Mouse (Mus musculus) kidney, embryonic 14.5 days (tissue): ENCODE results near the gene Emc3. TPM values are rescaled to one million over a fixed set of nuclear protein-coding genes. Genes with fewer than 3 reads are reported as not detected.
A peak's percentile ranks its signal among the peaks of the same experiment; 100 is the strongest.

ENCODE experiments used
- ATAC-seq: fragments of 200-750 bp; cut with Nextera tagmentation; 2 replicates; pipeline ENCODE4 v1.8.0; 2017; ENCODE audit warnings: moderate number of reproducible peaks, mild to moderate bottlenecking, moderate TSS enrichment, moderate library complexity; ENCODE audit not compliant: low FRiP score, low TSS enrichment
- H3K27ac ChIP-seq: fragments of 300-500 bp; sonication (generic); 2 replicates; pipeline ENCODE4 v1.5.1; 2014; ENCODE audit warnings: low read depth, mild to moderate bottlenecking, low read length, moderate library complexity, mixed read lengths
- H3K27me3 ChIP-seq: fragments of 300-500 bp; sonication (generic); 2 replicates; pipeline ENCODE4 v1.6.1; 2014; ENCODE audit warnings: mild to moderate bottlenecking, low read length; ENCODE audit not compliant: control insufficient read depth, insufficient read depth
- H3K36me3 ChIP-seq: fragments of 300-500 bp; sonication (generic); 2 replicates; pipeline ENCODE4 v1.6.1; 2014; ENCODE audit warnings: low read length, mixed read lengths; ENCODE audit not compliant: control insufficient read depth, insufficient read depth
- H3K4me1 ChIP-seq: fragments of 300-500 bp; sonication (generic); 2 replicates; pipeline ENCODE4 v1.6.1; 2014; ENCODE audit warnings: low read length, mixed read lengths; ENCODE audit not compliant: control insufficient read depth, insufficient read depth
- H3K4me2 ChIP-seq: fragments of 300-500 bp; sonication (generic); replicated peaks from 2 replicates; pipeline ENCODE4 v1.6.1; 2014; ENCODE audit warnings: low read depth, mild to moderate bottlenecking, low read length
- H3K4me3 ChIP-seq: fragments of 300-500 bp; sonication (generic); 2 replicates; pipeline ENCODE4 v1.5.1; 2014; ENCODE audit warnings: mild to moderate bottlenecking, low read length
- H3K9ac ChIP-seq: fragments of 300-500 bp; sonication (generic); 2 replicates; pipeline ENCODE4 v1.6.1; 2014; ENCODE audit warnings: low read depth, mild to moderate bottlenecking, low read length, moderate library complexity
- H3K9me3 ChIP-seq: fragments of 300-500 bp; sonication (generic); 2 replicates; pipeline ENCODE4 v1.6.1; 2016; ENCODE audit warnings: low read length; ENCODE audit not compliant: control insufficient read depth
- WGBS: fragments of 180-500 bp; shearing (Covaris S2); extraction: QIAGEN DNeasy Blood & Tissue Kit; methylation state at CpG from one replicate; pipeline ENCODE4 v1.1.7; 2014; 5-methylcytosine and 5-hydroxymethylcytosine counted together
- polyA plus RNA-seq: library from polyadenylated mRNA; unstranded; fragments of >200 nt; fragmentation: Nextera tagmentation; extraction: Ambion mirVana; gene quantifications from 2 replicates; pipeline ENCODE4 v1.2.1, GENCODE M21; 2014

The Emc3 gene
- polyA plus RNA-seq, 1 experiment from 2014 or later = 98.0 TPM

- H3K27ac ChIP-seq = no peak overlapping the region
- H3K27me3 ChIP-seq = no peaks in the 10 kb centered on the region
- no peak for ATAC-seq
- peak overlapping the region; percentile 93 for H3K4me3 ChIP-seq
- H3K36me3 ChIP-seq = peaks cover 2% of the 10 kb centered on the region; the same call in 1 of the 2 replicates
- H3K9me3 ChIP-seq = no peaks in the 10 kb centered on the region
- WGBS = 8% methylated on average over 7 of the region's 7 CpGs
- peaks cover 9% of the 10 kb centered on the region; the same call in 1 of the 2 replicates for H3K4me1 ChIP-seq
- peak overlapping the region; percentile 89 for H3K9ac ChIP-seq
- H3K4me2 ChIP-seq = peak overlapping the region; percentile 70
These were observed 470 bp upstream of the Emc3 start for GRCm38 (mm10) chr6:113531840-113532404.

- H3K4me3 ChIP-seq = no peak overlapping the region
- H3K27ac ChIP-seq = no peak overlapping the region
- no peak overlapping the region for H3K4me2 ChIP-seq
- no peak for ATAC-seq
- H3K36me3 ChIP-seq = peaks cover 50% of the 10 kb centered on the region
- 90% methylated on average over 8 of the region's 8 CpGs for WGBS
- H3K4me1 ChIP-seq = no peaks in the 10 kb centered on the region
- no peaks in the 10 kb centered on the region for H3K27me3 ChIP-seq
- H3K9ac ChIP-seq = no peak overlapping the region
- H3K9me3 ChIP-seq = no peaks in the 10 kb centered on the region
These were observed 8.0 kb downstream of the Emc3 start for GRCm38 (mm10) chr6:113523420-113523819.

GRCm38 (mm10) chr6:113522310-113522709 is 9.1 kb downstream of the Emc3 start:
- Histone ChIP-seq H3K27ac (no peak overlapping the region), H3K4me2 (no peak overlapping the region), H3K36me3 (peaks cover 61% of the 10 kb centered on the region), H3K9me3 (no peaks in the 10 kb centered on the region), H3K4me1 (no peaks in the 10 kb centered on the region), H3K9ac (no peak overlapping the region), H3K27me3 (no peaks in the 10 kb centered on the region), H3K4me3 (no peak overlapping the region)
- no peak for ATAC-seq
- 74% methylated on average over 1 of the region's 1 CpGs for WGBS

GRCm38 (mm10) chr6:113517434-113518080 is 13.9 kb downstream of the Emc3 start:
- ATAC-seq = no peak
- 95% methylated on average over 8 of the region's 8 CpGs for WGBS

GRCm38 (mm10) chr6:113514600-113514999 is 16.9 kb downstream of the Emc3 start:
- H3K36me3 ChIP-seq = peaks cover 63% of the 10 kb centered on the region
- no peak overlapping the region for H3K4me2 ChIP-seq
- WGBS = 96% methylated on average over 3 of the region's 3 CpGs
- H3K27ac ChIP-seq = no peak overlapping the region
- no peaks in the 10 kb centered on the region for H3K4me1 ChIP-seq
- H3K9me3 ChIP-seq = no peaks in the 10 kb centered on the region
- ATAC-seq = no peak
- H3K4me3 ChIP-seq = no peak overlapping the region
- H3K9ac ChIP-seq = no peak overlapping the region
- H3K27me3 ChIP-seq = no peaks in the 10 kb centered on the region

More at GRCm38 (mm10) chr6:113517434-113518080, 13.9 kb downstream of the Emc3 start:
- H3K27ac ChIP-seq = no peak overlapping the region
- H3K4me3 ChIP-seq = no peak overlapping the region
- no peak overlapping the region for H3K9ac ChIP-seq
- no peaks in the 10 kb centered on the region for H3K27me3 ChIP-seq
- no peaks in the 10 kb centered on the region for H3K4me1 ChIP-seq
- H3K4me2 ChIP-seq = no peak overlapping the region
- no peaks in the 10 kb centered on the region for H3K9me3 ChIP-seq
- H3K36me3 ChIP-seq = peaks cover 91% of the 10 kb centered on the region

GRCm38 (mm10) chr6:113513944-113514343 is 17.5 kb downstream of the Emc3 start:
- no peak for ATAC-seq
- Histone ChIP-seq H3K4me1 (no peaks in the 10 kb centered on the region), H3K27me3 (no peaks in the 10 kb centered on the region), H3K4me2 (no peak overlapping the region), H3K36me3 (peaks cover 56% of the 10 kb centered on the region), H3K27ac (no peak overlapping the region), H3K4me3 (no peak overlapping the region), H3K9me3 (no peaks in the 10 kb centered on the region), H3K9ac (no peak overlapping the region)
- 94% methylated on average over 6 of the region's 6 CpGs for WGBS

GRCm38 (mm10) chr6:113508947-113509280 is 22.5 kb downstream of the Emc3 start:
- no peaks in the 10 kb centered on the region for H3K27me3 ChIP-seq
- H3K27ac ChIP-seq = no peak overlapping the region
- no peak overlapping the region for H3K9ac ChIP-seq
- ATAC-seq = no peak
- 49% methylated on average over 5 of the region's 5 CpGs for WGBS
- no peaks in the 10 kb centered on the region for H3K9me3 ChIP-seq
- H3K4me2 ChIP-seq = no peak overlapping the region
- H3K4me1 ChIP-seq = no peaks in the 10 kb centered on the region
- H3K36me3 ChIP-seq = peaks cover 7% of the 10 kb centered on the region; the same call in 1 of the 2 replicates
- H3K4me3 ChIP-seq = no peak overlapping the region

- no peak overlapping the region for H3K9ac ChIP-seq
- no peak overlapping the region for H3K4me3 ChIP-seq
- H3K36me3 ChIP-seq = peaks cover 3% of the 10 kb centered on the region; the same call in 1 of the 2 replicates
- H3K27ac ChIP-seq = no peak overlapping the region
- no peak overlapping the region for H3K4me2 ChIP-seq
- 65% methylated on average over 7 of the region's 7 CpGs for WGBS
- H3K4me1 ChIP-seq = no peaks in the 10 kb centered on the region
- H3K9me3 ChIP-seq = no peaks in the 10 kb centered on the region
- ATAC-seq = no peak
- H3K27me3 ChIP-seq = no peaks in the 10 kb centered on the region
These were observed 23.0 kb downstream of the Emc3 start for GRCm38 (mm10) chr6:113508272-113508946.

- Histone ChIP-seq H3K27me3 (no peaks in the 10 kb centered on the region), H3K4me3 (no peak overlapping the region), H3K27ac (no peak overlapping the region), H3K36me3 (no peaks in the 10 kb centered on the region), H3K9me3 (no peaks in the 10 kb centered on the region), H3K9ac (no peak overlapping the region), H3K4me2 (no peak overlapping the region), H3K4me1 (no peaks in the 10 kb centered on the region)
- ATAC-seq = no peak
These were observed 24.3 kb downstream of the Emc3 start for GRCm38 (mm10) chr6:113507130-113507529.
